Mouse (Mus musculus) intestine, embryonic 15.5 days (tissue): ENCODE data around the gene Dhrs9. TPM values are rescaled to one million over a fixed set of nuclear protein-coding genes. Genes with fewer than 3 reads are reported as not detected.

ENCODE experiments used
- ATAC-seq: fragments of 200-750 bp; cut with Nextera tagmentation; 2 replicates; pipeline ENCODE4 v1.8.0; 2017; ENCODE audit warnings: moderate TSS enrichment, moderate library complexity
- H3K27ac ChIP-seq: fragments of 300-500 bp; sonication (generic); 2 replicates; pipeline ENCODE4 v1.5.1; 2015; ENCODE audit warnings: mild to moderate bottlenecking, inconsistent platforms
- H3K27me3 ChIP-seq: fragments of 300-500 bp; sonication (generic); replicated peaks from 2 replicates; pipeline ENCODE4 v1.6.1; 2015; ENCODE audit warnings: inconsistent platforms
- H3K36me3 ChIP-seq: fragments of 300-500 bp; sonication (generic); 2 replicates; pipeline ENCODE4 v1.6.1; 2015; ENCODE audit warnings: inconsistent platforms
- H3K4me1 ChIP-seq: fragments of 300-500 bp; sonication (generic); replicated peaks from 2 replicates; pipeline ENCODE4 v1.6.1; 2015; ENCODE audit warnings: inconsistent platforms
- H3K4me2 ChIP-seq: fragments of 300-500 bp; sonication (generic); replicated peaks from 2 replicates; pipeline ENCODE4 v1.6.1; 2015; ENCODE audit warnings: mild to moderate bottlenecking, inconsistent platforms
- H3K4me3 ChIP-seq: fragments of 300-500 bp; sonication (generic); replicated peaks from 2 replicates; pipeline ENCODE4 v1.5.1; 2015; ENCODE audit warnings: inconsistent platforms
- H3K9ac ChIP-seq: fragments of 300-500 bp; sonication (generic); 2 replicates; pipeline ENCODE4 v1.6.1; 2015; ENCODE audit warnings: inconsistent platforms
- H3K9me3 ChIP-seq: fragments of 300-500 bp; sonication (generic); 2 replicates; pipeline ENCODE4 v1.6.1; 2016; ENCODE audit warnings: inconsistent platforms
- WGBS: fragments of 180-500 bp; shearing (Covaris S2); methylation state at CpG from one replicate; pipeline ENCODE4 v1.1.7; 2015; 5-methylcytosine and 5-hydroxymethylcytosine counted together
- polyA plus RNA-seq: library from polyadenylated mRNA; unstranded; fragments of >200 nt; fragmentation: Nextera tagmentation; extraction: Ambion mirVana; gene quantifications from 2 replicates; pipeline ENCODE4 v1.2.1, GENCODE M21; 2015

The Dhrs9 gene
- polyA plus RNA-seq, 1 experiment from 2014 or later, result 0.36 TPM

- Histone ChIP-seq H3K4me2 (no peak overlapping the region), H3K9me3 (no peaks in the 10 kb centered on the region), H3K36me3 (no peaks in the 10 kb centered on the region), H3K27me3 (no peaks in the 10 kb centered on the region), H3K4me1 (no peaks in the 10 kb centered on the region), H3K27ac (no peak overlapping the region), H3K4me3 (no peak overlapping the region), H3K9ac (no peak overlapping the region)
- WGBS, result 40% methylated on average over 9 of the region's 9 CpGs
- ATAC-seq, result peak; percentile 86
These were observed 15.5 kb downstream of the Dhrs9 start for GRCm38 (mm10) chr2:69395597-69396248.

- no peak for ATAC-seq
- H3K4me2 ChIP-seq, result no peak overlapping the region
- no peak overlapping the region for H3K9ac ChIP-seq
- H3K4me1 ChIP-seq, result no peaks in the 10 kb centered on the region
- no peak overlapping the region for H3K27ac ChIP-seq
- no peaks in the 10 kb centered on the region for H3K27me3 ChIP-seq
- 82% methylated on average over 12 of the region's 12 CpGs for WGBS
- H3K36me3 ChIP-seq, result no peaks in the 10 kb centered on the region
- H3K9me3 ChIP-seq, result no peaks in the 10 kb centered on the region
- no peak overlapping the region for H3K4me3 ChIP-seq
These were observed 16.7 kb downstream of the Dhrs9 start for GRCm38 (mm10) chr2:69396760-69397435.

- Histone ChIP-seq H3K36me3 (no peaks in the 10 kb centered on the region), H3K4me1 (no peaks in the 10 kb centered on the region), H3K27ac (no peak overlapping the region), H3K27me3 (no peaks in the 10 kb centered on the region), H3K4me3 (no peak overlapping the region), H3K9me3 (no peaks in the 10 kb centered on the region), H3K9ac (no peak overlapping the region), H3K4me2 (no peak overlapping the region)
- WGBS, result 76% methylated on average over 7 of the region's 7 CpGs
- no peak for ATAC-seq
These were observed 20.8 kb downstream of the Dhrs9 start for GRCm38 (mm10) chr2:69400866-69401604.

GRCm38 (mm10) chr2:69401891-69402290 lies 21.6 kb downstream of the Dhrs9 start:
- Histone ChIP-seq H3K4me1 (no peaks in the 10 kb centered on the region), H3K4me2 (no peak overlapping the region), H3K4me3 (no peak overlapping the region), H3K9ac (no peak overlapping the region), H3K9me3 (no peaks in the 10 kb centered on the region), H3K27me3 (no peaks in the 10 kb centered on the region), H3K27ac (no peak overlapping the region), H3K36me3 (no peaks in the 10 kb centered on the region)
- ATAC-seq, result no peak
- 89% methylated on average over 6 of the region's 6 CpGs for WGBS

- 81% methylated on average over 7 of the region's 7 CpGs for WGBS
- Histone ChIP-seq H3K4me3 (no peak overlapping the region), H3K36me3 (no peaks in the 10 kb centered on the region), H3K27me3 (no peaks in the 10 kb centered on the region), H3K4me2 (no peak overlapping the region), H3K9me3 (no peaks in the 10 kb centered on the region), H3K4me1 (no peaks in the 10 kb centered on the region), H3K27ac (no peak overlapping the region), H3K9ac (no peak overlapping the region)
- ATAC-seq, result no peak
These were observed 22.1 kb downstream of the Dhrs9 start for GRCm38 (mm10) chr2:69402309-69402708.

- Histone ChIP-seq H3K27me3 (no peaks in the 10 kb centered on the region), H3K4me3 (no peak overlapping the region), H3K4me1 (no peaks in the 10 kb centered on the region), H3K9me3 (no peaks in the 10 kb centered on the region), H3K9ac (no peak overlapping the region), H3K36me3 (no peaks in the 10 kb centered on the region), H3K4me2 (no peak overlapping the region), H3K27ac (no peak overlapping the region)
- WGBS, result 85% methylated on average over 5 of the region's 5 CpGs
- no peak for ATAC-seq
These were observed 25.4 kb downstream of the Dhrs9 start for GRCm38 (mm10) chr2:69405692-69406091.

- Histone ChIP-seq H3K27me3 (no peaks in the 10 kb centered on the region), H3K27ac (no peak overlapping the region), H3K9me3 (no peaks in the 10 kb centered on the region), H3K4me3 (no peak overlapping the region), H3K4me1 (no peaks in the 10 kb centered on the region), H3K4me2 (no peak overlapping the region), H3K9ac (no peak overlapping the region), H3K36me3 (no peaks in the 10 kb centered on the region)
- ATAC-seq, result no peak
- WGBS, result 90% methylated on average over 10 of the region's 10 CpGs
These were observed 34.3 kb downstream of the Dhrs9 start for GRCm38 (mm10) chr2:69414539-69414938.

GRCm38 (mm10) chr2:69415070-69415469 lies 34.8 kb downstream of the Dhrs9 start:
- Histone ChIP-seq H3K4me1 (no peaks in the 10 kb centered on the region), H3K4me2 (no peak overlapping the region), H3K27me3 (no peaks in the 10 kb centered on the region), H3K9ac (no peak overlapping the region), H3K9me3 (no peaks in the 10 kb centered on the region), H3K27ac (no peak overlapping the region), H3K36me3 (no peaks in the 10 kb centered on the region), H3K4me3 (no peak overlapping the region)
- no peak for ATAC-seq
- 84% methylated on average over 6 of the region's 6 CpGs for WGBS

GRCm38 (mm10) chr2:69418294-69418881 lies 38.1 kb downstream of the Dhrs9 start:
- no peak overlapping the region for H3K4me2 ChIP-seq
- H3K27ac ChIP-seq, result no peak overlapping the region
- H3K27me3 ChIP-seq, result no peaks in the 10 kb centered on the region
- 29% methylated on average over 11 of the region's 11 CpGs for WGBS
- H3K4me3 ChIP-seq, result no peak overlapping the region
- H3K36me3 ChIP-seq, result no peaks in the 10 kb centered on the region
- H3K9ac ChIP-seq, result no peak overlapping the region
- no peaks in the 10 kb centered on the region for H3K4me1 ChIP-seq
- no peaks in the 10 kb centered on the region for H3K9me3 ChIP-seq
- no peak for ATAC-seq

- no peak overlapping the region for H3K27ac ChIP-seq
- no peak overlapping the region for H3K4me2 ChIP-seq
- H3K9ac ChIP-seq, result no peak overlapping the region
- no peak for ATAC-seq
- H3K9me3 ChIP-seq, result no peaks in the 10 kb centered on the region
- H3K4me3 ChIP-seq, result no peak overlapping the region
- 62% methylated on average over 5 of the region's 5 CpGs for WGBS
- H3K36me3 ChIP-seq, result no peaks in the 10 kb centered on the region
- no peaks in the 10 kb centered on the region for H3K27me3 ChIP-seq
- H3K4me1 ChIP-seq, result no peaks in the 10 kb centered on the region
These were observed 44.6 kb downstream of the Dhrs9 start for GRCm38 (mm10) chr2:69424829-69425228.

GRCm38 (mm10) chr2:69426081-69426480 lies 45.8 kb downstream of the Dhrs9 start:
- Histone ChIP-seq H3K9me3 (no peaks in the 10 kb centered on the region), H3K4me3 (no peak overlapping the region), H3K4me1 (no peaks in the 10 kb centered on the region), H3K27me3 (no peaks in the 10 kb centered on the region), H3K36me3 (no peaks in the 10 kb centered on the region), H3K27ac (no peak overlapping the region), H3K4me2 (no peak overlapping the region), H3K9ac (no peak overlapping the region)
- no peak for ATAC-seq
- 97% methylated on average over 1 of the region's 1 CpGs for WGBS

GRCm38 (mm10) chr2:69427141-69427540 lies 46.9 kb downstream of the Dhrs9 start:
- no peaks in the 10 kb centered on the region for H3K27me3 ChIP-seq
- H3K9ac ChIP-seq, result no peak overlapping the region
- 85% methylated on average over 10 of the region's 10 CpGs for WGBS
- H3K27ac ChIP-seq, result no peak overlapping the region
- no peaks in the 10 kb centered on the region for H3K36me3 ChIP-seq
- H3K4me1 ChIP-seq, result no peaks in the 10 kb centered on the region
- no peak overlapping the region for H3K4me3 ChIP-seq
- H3K9me3 ChIP-seq, result no peaks in the 10 kb centered on the region
- H3K4me2 ChIP-seq, result no peak overlapping the region
- ATAC-seq, result no peak
